ENCODE assay signal across 8 mouse cellular contexts in genomic region chr5:36712553-36713534, GRCm38 (mm10). TPM values are rescaled to one million over a fixed set of nuclear protein-coding genes. Genes with fewer than 3 reads are reported as not detected.
DNase-seq lines count a peak whose midpoint lies in the region; ATAC-seq and TF ChIP-seq lines count a peak whose summit lies in the region.

No protein-coding gene starts in this region.

- H3K9ac ChIP-seq in ES-Bruce4 (ENCODE audit: low read depth, poor library complexity, severe bottlenecking), result 0 out of 2 replicates have a peak overlapping the region, but pooled peaks have one; percentile 11
- peak overlapping the region; percentile 74 for H3K9ac ChIP-seq in heart, embryonic 13.5 days
- peak overlapping the region; percentile 61 for H3K9ac ChIP-seq in kidney, embryonic 16.5 days (replicated peaks; ENCODE audit: low read length)

- H3K9me3 ChIP-seq in ES-Bruce4 (replicated peaks; ENCODE audit: control insufficient read depth, insufficient read depth, low read length, poor library complexity, severe bottlenecking), result no peaks in the 10 kb centered on the region
- H3K9me3 ChIP-seq in heart, embryonic 13.5 days, result no peaks in the 10 kb centered on the region
- H3K9me3 ChIP-seq in kidney, embryonic 16.5 days (ENCODE audit: low read length), result no peaks in the 10 kb centered on the region

- no peak for TF ChIP-seq POLR2A in ES-Bruce4 (IDR thresholded peaks at IDR 0.05; ENCODE audit: insufficient read depth, low read length)

- peak; percentile 96 for ATAC-seq in erythroblast, adult 5-6 weeks (replicated peaks; ENCODE audit: low FRiP score, poor library complexity, severe bottlenecking)
- ATAC-seq in heart, embryonic 13.5 days (ENCODE audit: extremely low read depth, insufficient number of reproducible peaks, low FRiP score, low TSS enrichment), result peak; percentile 94
- peak; percentile 96 for ATAC-seq in kidney, embryonic 16.5 days (ENCODE audit: low FRiP score, low TSS enrichment)

- H3K36me3 ChIP-seq in ES-Bruce4 (ENCODE audit: control insufficient read depth, insufficient read depth, low read length, poor library complexity, severe bottlenecking), result no peaks in the 10 kb centered on the region
- H3K36me3 ChIP-seq in heart, embryonic 13.5 days, result no peaks in the 10 kb centered on the region
- no peaks in the 10 kb centered on the region for H3K36me3 ChIP-seq in kidney, embryonic 16.5 days (ENCODE audit: insufficient read depth, low read length)

- no peak for TF ChIP-seq CTCF in ES-Bruce4 (IDR thresholded peaks at IDR 0.05; ENCODE audit: low read depth, low read length)

- WGBS in heart, embryonic 13.5 days, result 5% methylated on average over 31 of the region's 31 CpGs
- 5% methylated on average over 31 of the region's 31 CpGs for WGBS in kidney, embryonic 16.5 days

- peak overlapping the region; percentile 39 for H3K4me3 ChIP-seq in ES-Bruce4 (ENCODE audit: low read depth, low read length)
- H3K4me3 ChIP-seq in heart, embryonic 13.5 days, result peak overlapping the region; percentile 45
- peak overlapping the region; percentile 41 for H3K4me3 ChIP-seq in kidney, embryonic 16.5 days (ENCODE audit: low read length)

- H3K4me1 ChIP-seq in ES-Bruce4 (ENCODE audit: control insufficient read depth, insufficient read depth, low read length), result no peaks in the 10 kb centered on the region
- peaks cover 66% of the 10 kb centered on the region for H3K4me1 ChIP-seq in heart, embryonic 13.5 days
- peaks cover 11% of the 10 kb centered on the region for H3K4me1 ChIP-seq in kidney, embryonic 16.5 days (ENCODE audit: insufficient read depth, low read length)

- no peak overlapping the region for H3K27ac ChIP-seq in ES-Bruce4 (ENCODE audit: insufficient read depth, low read length)
- peak overlapping the region; percentile 98 for H3K27ac ChIP-seq in heart, embryonic 13.5 days (replicated peaks)
- peak overlapping the region; percentile 85 for H3K27ac ChIP-seq in kidney, embryonic 16.5 days (ENCODE audit: low read length)

- no peaks in the 10 kb centered on the region for H3K27me3 ChIP-seq in ES-Bruce4 (ENCODE audit: control insufficient read depth, insufficient read depth, low read length, poor library complexity, severe bottlenecking)
- H3K27me3 ChIP-seq in heart, embryonic 13.5 days (replicated peaks), result no peaks in the 10 kb centered on the region
- no peaks in the 10 kb centered on the region for H3K27me3 ChIP-seq in kidney, embryonic 16.5 days (ENCODE audit: insufficient read depth, low read length)

- peak overlapping the region; percentile 65 for H3K4me2 ChIP-seq in heart, embryonic 13.5 days
- peak overlapping the region; percentile 74 for H3K4me2 ChIP-seq in kidney, embryonic 16.5 days (replicated peaks; ENCODE audit: low read depth, low read length)

- no peak for TF ChIP-seq EP300 in ES-Bruce4 (IDR thresholded peaks at IDR 0.05; ENCODE audit: insufficient read depth, low read depth, low read length)

- peak; percentile 89 for DNase-seq in adrenal gland, postnatal 25 days
- DNase-seq in lung, postnatal 4 days, result peak; percentile 91 to 93
- peak; percentile 72 for DNase-seq in retina, embryonic 14.5 days (ENCODE audit: low spot score)
- peak; percentile 65 for DNase-seq in urinary bladder, postnatal 10 days (ENCODE audit: low spot score)

RNA-seq across cellular contexts. Expression of gene D5Ertd579e, which starts 17.0 kb away (rescaled TPM):
- polyA plus RNA-seq in ES-Bruce4 (2011; ENCODE audit: insufficient read depth, insufficient read length, low read depth, missing spikeins), result 44.1 and 44.8 TPM in 2 replicates
- 63.3 and 73.0 TPM in 2 replicates for total RNA-seq in adrenal gland, postnatal 25 days (2021)
- total RNA-seq in erythroblast, adult 5-6 weeks (2015; ENCODE audit: low replicate concordance), result 121 and 122 TPM in 2 replicates
- 221 and 226 TPM in 2 replicates for total RNA-seq in erythroblast, adult 5-6 weeks (2017; ENCODE audit: low replicate concordance)
- polyA plus RNA-seq in heart, embryonic 13.5 days (2015; fragmentation: Nextera tagmentation; extraction: Ambion mirVana), result 20.3 and 22.5 TPM in 2 replicates
- 18.4 and 20.7 TPM in 2 replicates for polyA plus RNA-seq in kidney, embryonic 16.5 days (2015; fragmentation: Nextera tagmentation; extraction: Ambion mirVana)

RNA-seq across cellular contexts. Expression of gene Bloc1s4, which starts 35.6 kb away (rescaled TPM):
- 8.6 and 9.7 TPM in 2 replicates for polyA plus RNA-seq in ES-Bruce4 (2011; ENCODE audit: insufficient read depth, insufficient read length, low read depth, missing spikeins)
- 25.7 and 30.4 TPM in 2 replicates for total RNA-seq in adrenal gland, postnatal 25 days (2021)
- total RNA-seq in erythroblast, adult 5-6 weeks (2015; ENCODE audit: low replicate concordance), result 2.3 TPM in 2 replicates
- 8.3 and 10.0 TPM in 2 replicates for total RNA-seq in erythroblast, adult 5-6 weeks (2017; ENCODE audit: low replicate concordance)
- 17.1 and 18.0 TPM in 2 replicates for polyA plus RNA-seq in heart, embryonic 13.5 days (2015; fragmentation: Nextera tagmentation; extraction: Ambion mirVana)
- 24.9 and 25.4 TPM in 2 replicates for polyA plus RNA-seq in kidney, embryonic 16.5 days (2015; fragmentation: Nextera tagmentation; extraction: Ambion mirVana)

Comparison
In these comparisons a context has a peak if more than half of its experiments do, and no peak if none do; other contexts are left out.
1. H3K9ac ChIP-seq: peak in every context shown above with its lines; median percentile 74 in heart, embryonic 13.5 days; 61 in kidney, embryonic 16.5 days; 11 in ES-Bruce4.